Mouse (Mus musculus): ENCODE data around the gene Fam217a. TPM values are rescaled to one million over a fixed set of nuclear protein-coding genes. Genes with fewer than 3 reads are reported as not detected.
"Not testable (repeated sequence)": the region's sequence is repeated elsewhere in the genome, so short reads cannot be mapped to it uniquely, and the experiment has no call there.

Gene Fam217a
- polyA plus RNA-seq, 1 experiment from 2014 or later: 0.59 TPM

GRCm38 (mm10) chr13:34875166-34875710 lies 48.9 kb downstream of the Fam217a start, which contains the start of gene Prpf4b:
Gene Prpf4b, plus strand, starts transcription at chr13:34875302.
- H3K4me2 ChIP-seq (replicated peaks; ENCODE audit: low read depth): peak within 1 kb of the TSS; percentile 71
- peak within 1 kb of the TSS; percentile 98 for H3K27ac ChIP-seq (ENCODE audit: low read depth, low read length)
- peak; percentile 72 for ATAC-seq
- H3K9me3 ChIP-seq (ENCODE audit: control insufficient read depth): no peaks in the 10 kb centered on the region
- H3K27me3 ChIP-seq (replicated peaks; ENCODE audit: control insufficient read depth, insufficient read depth, low read length): no peaks in the 10 kb centered on the region
- WGBS: 1% methylated on average over 40 of the region's 40 CpGs
- no peaks in the 10 kb centered on the region for H3K36me3 ChIP-seq (ENCODE audit: control insufficient read depth, insufficient read depth)
- peak within 1 kb of the TSS; percentile 98 for H3K9ac ChIP-seq (ENCODE audit: low read depth, low read length)
- peaks cover 7% of the 10 kb centered on the region; the same call in 1 of the 2 replicates for H3K4me1 ChIP-seq (replicated peaks; ENCODE audit: control insufficient read depth, insufficient read depth, low read length)
- no peak for TF ChIP-seq CTCF (IDR thresholded peaks at IDR 0.05; ENCODE audit: low read depth)
- peak within 1 kb of the TSS; percentile 96 for H3K4me3 ChIP-seq (ENCODE audit: low read depth, low read length)

- Histone ChIP-seq H3K4me2 (replicated peaks; ENCODE audit: low read depth) (peak overlapping the region; percentile 71), H3K9ac (ENCODE audit: low read depth, low read length) (peak overlapping the region; percentile 98), H3K27ac (ENCODE audit: low read depth, low read length) (peak overlapping the region; percentile 98), H3K4me3 (ENCODE audit: low read depth, low read length) (peak overlapping the region; percentile 96)
- 13% methylated on average over 13 of the region's 13 CpGs for WGBS
- not testable (repeated sequence) for H3K9me3 ChIP-seq (ENCODE audit: control insufficient read depth); H3K36me3 ChIP-seq (ENCODE audit: control insufficient read depth, insufficient read depth); H3K27me3 ChIP-seq (replicated peaks; ENCODE audit: control insufficient read depth, insufficient read depth, low read length); ATAC-seq; H3K4me1 ChIP-seq (replicated peaks; ENCODE audit: control insufficient read depth, insufficient read depth, low read length)
Measured at GRCm38 (mm10) chr13:34874736-34875135, 49.4 kb downstream of the Fam217a start.

DNA sequence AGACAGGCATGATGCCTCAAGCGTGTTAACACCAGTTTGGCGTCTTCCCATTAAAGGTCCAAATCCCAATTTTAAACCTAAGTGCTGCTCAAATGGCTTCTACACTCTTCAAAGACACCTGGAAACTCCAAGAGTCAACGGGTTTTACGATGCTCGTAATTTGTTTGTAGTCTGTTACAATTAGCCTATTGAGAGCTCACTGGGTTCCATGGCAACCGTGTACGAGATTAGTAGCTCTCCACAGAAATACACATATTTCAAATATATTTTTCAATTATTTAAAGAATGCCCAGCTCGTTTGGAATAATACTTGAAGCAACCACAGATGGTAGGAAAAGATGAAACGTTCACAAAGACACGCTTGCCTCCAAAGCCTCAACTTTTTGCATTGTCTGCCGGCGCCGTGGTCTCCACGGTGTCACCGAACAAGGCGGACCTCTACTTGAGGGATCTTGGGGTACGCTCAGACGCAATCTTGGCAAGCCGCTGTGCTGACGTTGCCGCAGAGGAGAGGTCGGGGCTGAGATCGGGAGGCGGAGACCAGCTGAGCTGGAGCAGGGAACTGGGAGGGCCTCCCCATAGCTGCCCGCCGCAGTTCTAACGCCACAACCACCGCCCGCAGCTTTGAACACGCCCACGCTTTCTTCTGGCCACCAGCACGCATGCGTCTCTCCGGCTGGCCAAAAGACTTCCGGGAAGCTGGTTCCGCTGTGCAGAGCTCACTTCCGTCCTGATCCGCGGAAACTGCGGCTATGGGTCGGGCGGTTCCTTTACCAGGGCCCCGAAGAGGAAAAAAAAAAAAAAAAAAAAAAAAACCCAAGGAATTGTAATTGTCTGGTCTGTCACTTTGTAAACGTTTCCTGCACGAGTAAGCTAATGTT lies 50.1 kb downstream of the Fam217a start:
- Histone ChIP-seq H3K27ac (ENCODE audit: low read depth, low read length) (peak overlapping the region; percentile 98), H3K9me3 (ENCODE audit: control insufficient read depth) (no peaks in the 10 kb centered on the region), H3K36me3 (ENCODE audit: control insufficient read depth, insufficient read depth) (no peaks in the 10 kb centered on the region), H3K4me2 (replicated peaks; ENCODE audit: low read depth) (peak overlapping the region; percentile 71), H3K4me1 (replicated peaks; ENCODE audit: control insufficient read depth, insufficient read depth, low read length) (peaks cover 7% of the 10 kb centered on the region; the same call in 1 of the 2 replicates), H3K9ac (ENCODE audit: low read depth, low read length) (peak overlapping the region; percentile 98; the same call in 1 of the 2 replicates), H3K27me3 (replicated peaks; ENCODE audit: control insufficient read depth, insufficient read depth, low read length) (no peaks in the 10 kb centered on the region), H3K4me3 (ENCODE audit: low read depth, low read length) (peak overlapping the region; percentile 96)
- TF ChIP-seq CTCF (IDR thresholded peaks at IDR 0.05; ENCODE audit: low read depth): no peak
- ATAC-seq: peak; percentile 89
- 2% methylated on average over 45 of the region's 45 CpGs for WGBS

DNA sequence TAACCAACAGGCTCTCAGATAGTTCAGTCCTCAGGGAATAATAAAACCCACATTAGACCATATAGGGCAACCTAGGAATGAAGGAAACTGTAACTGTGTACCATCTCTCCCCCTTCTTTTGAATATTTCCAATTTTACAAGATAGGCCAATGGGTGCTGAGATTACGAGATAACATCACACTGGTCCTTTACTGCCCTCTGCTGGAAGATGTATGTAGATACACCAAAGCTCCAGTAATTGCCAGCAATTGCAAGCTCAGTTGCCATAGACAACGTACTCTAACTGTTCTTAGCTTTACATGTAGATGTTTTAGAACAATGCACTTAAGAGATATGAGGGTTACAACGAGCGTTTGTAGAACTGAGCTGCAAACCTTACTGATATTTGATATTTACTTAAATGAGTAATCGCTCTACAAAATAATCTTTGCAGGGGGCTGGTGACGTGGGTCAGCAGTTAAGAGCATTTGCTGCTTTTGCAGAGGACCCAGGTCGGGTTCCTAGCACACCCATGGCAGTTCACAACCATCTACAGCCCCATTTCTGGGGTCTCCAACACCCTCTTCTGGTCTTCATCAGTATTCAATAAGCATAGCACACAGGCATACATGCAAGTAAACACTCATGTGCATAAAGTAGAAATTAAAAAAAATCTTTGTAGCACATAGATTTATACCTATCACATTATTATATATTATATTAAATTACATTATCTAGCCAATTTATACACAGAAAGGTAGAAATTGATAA lies 59.5 kb downstream of the Fam217a start:
- TF ChIP-seq CTCF (IDR thresholded peaks at IDR 0.05; ENCODE audit: low read depth): peak; percentile 97
- no peak overlapping the region for H3K27ac ChIP-seq (ENCODE audit: low read depth, low read length)
- H3K27me3 ChIP-seq (replicated peaks; ENCODE audit: control insufficient read depth, insufficient read depth, low read length): no peaks in the 10 kb centered on the region
- H3K9me3 ChIP-seq (ENCODE audit: control insufficient read depth): no peaks in the 10 kb centered on the region
- H3K4me1 ChIP-seq (replicated peaks; ENCODE audit: control insufficient read depth, insufficient read depth, low read length): no peaks in the 10 kb centered on the region
- 40% methylated on average over 7 of the region's 7 CpGs for WGBS
- no peak overlapping the region for H3K4me3 ChIP-seq (ENCODE audit: low read depth, low read length)
- no peaks in the 10 kb centered on the region for H3K36me3 ChIP-seq (ENCODE audit: control insufficient read depth, insufficient read depth)
- no peak overlapping the region for H3K4me2 ChIP-seq (replicated peaks; ENCODE audit: low read depth)
- H3K9ac ChIP-seq (ENCODE audit: low read depth, low read length): no peak overlapping the region
- no peak for ATAC-seq

DNA sequence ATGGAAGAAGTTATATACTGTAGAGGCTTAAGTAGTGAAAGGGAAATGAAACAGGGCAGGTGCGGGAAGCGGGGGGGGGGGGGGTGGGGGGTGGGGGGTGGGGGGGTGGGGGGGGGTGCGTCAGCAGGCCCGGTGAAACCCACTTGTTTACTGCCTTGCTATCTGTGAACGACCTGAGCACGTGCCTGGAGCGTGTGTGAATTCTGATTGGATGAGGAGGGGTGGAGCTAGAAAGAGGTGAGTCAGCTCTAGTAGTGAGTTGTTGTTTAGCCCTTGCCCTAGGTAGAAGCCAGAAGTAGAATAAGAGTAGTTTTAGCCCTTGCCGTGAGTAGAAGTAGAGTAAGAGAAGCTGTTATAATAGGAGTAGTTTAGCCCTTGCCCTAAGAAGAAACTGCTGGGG lies 62.9 kb downstream of the Fam217a start:
- H3K4me3 ChIP-seq (ENCODE audit: low read depth, low read length); H3K4me2 ChIP-seq (replicated peaks; ENCODE audit: low read depth); H3K9me3 ChIP-seq (ENCODE audit: control insufficient read depth); H3K9ac ChIP-seq (ENCODE audit: low read depth, low read length); H3K4me1 ChIP-seq (replicated peaks; ENCODE audit: control insufficient read depth, insufficient read depth, low read length); H3K27me3 ChIP-seq (replicated peaks; ENCODE audit: control insufficient read depth, insufficient read depth, low read length); H3K36me3 ChIP-seq (ENCODE audit: control insufficient read depth, insufficient read depth); ATAC-seq; H3K27ac ChIP-seq (ENCODE audit: low read depth, low read length): not testable (repeated sequence)
- WGBS: 30% methylated on average over 7 of the region's 8 CpGs

Other genes with a start within 250 kb of the Fam217a start
- 0.16 and 0.20 TPM in 2 replicates for gene Fam50b, start 189.5 kb downstream of the Fam217a start, polyA plus RNA-seq (2015; fragmentation: Nextera tagmentation; extraction: Ambion mirVana)
- 44.2 and 51.2 TPM in 2 replicates for gene Prpf4b, start 49.0 kb downstream of the Fam217a start, polyA plus RNA-seq (2015; fragmentation: Nextera tagmentation; extraction: Ambion mirVana)
- not detected in 2 replicates for gene 4933417A18Rik, start 99 bp upstream of the Fam217a start, polyA plus RNA-seq (2015; fragmentation: Nextera tagmentation; extraction: Ambion mirVana)
- gene Eci3, start 39.5 kb upstream of the Fam217a start, polyA plus RNA-seq (2015; fragmentation: Nextera tagmentation; extraction: Ambion mirVana): 1.8 and 1.9 TPM in 2 replicates
- 205 and 228 TPM in 2 replicates for gene Eci2, start 102.8 kb upstream of the Fam217a start, polyA plus RNA-seq (2015; fragmentation: Nextera tagmentation; extraction: Ambion mirVana)

All from intestine, postnatal 0 days (tissue).